Mouse (Mus musculus) thymus, postnatal 10 days (tissue): ENCODE measurements around the gene Efl1.

Experiments
- DNase-seq, 2 experiments: peaks; one replicate each; pipeline ENCODE4 v3.0.0; 2021; ENCODE audit warnings: low spot score in 2 of 2

Efl1 gene

GRCm38 (mm10) chr7:82648353-82649080 is at the start of gene Efl1, which contains the start of gene Saxo2:
Gene Efl1 (plus strand): TSS chr7:82648614.
Gene Saxo2 (minus strand): TSS chr7:82648528.
- DNase-seq = peak; percentile 94 to 98

GRCm38 (mm10) chr7:82602008-82602407 is 46.4 kb upstream of the Efl1 start:
- DNase-seq = no peak

- DNase-seq = no peak
These were observed 43.0 kb upstream of the Efl1 start for GRCm38 (mm10) chr7:82605425-82605824.

- DNase-seq = no peak
These were observed 38.8 kb upstream of the Efl1 start for GRCm38 (mm10) chr7:82609629-82610028.

GRCm38 (mm10) chr7:82625342-82625741 is 23.1 kb upstream of the Efl1 start:
- DNase-seq = peak; percentile 11 to 66

- DNase-seq = no peak
These were observed 1.2 kb upstream of the Efl1 start for GRCm38 (mm10) chr7:82647183-82647582.

GRCm38 (mm10) chr7:82647909-82648308 is 505 bp upstream of the Efl1 start:
- no peak for DNase-seq

- peak in 1 of 2 experiments; percentile 7 for DNase-seq
These were observed 649 bp downstream of the Efl1 start for GRCm38 (mm10) chr7:82649081-82649445.

- no peak for DNase-seq
These were observed 16.2 kb downstream of the Efl1 start for GRCm38 (mm10) chr7:82664604-82665003.

- DNase-seq = no peak
These were observed 27.6 kb downstream of the Efl1 start for GRCm38 (mm10) chr7:82676001-82676400.

GRCm38 (mm10) chr7:82676834-82677233 is 28.4 kb downstream of the Efl1 start:
- no peak for DNase-seq

- no peak for DNase-seq
These were observed 31.5 kb downstream of the Efl1 start for GRCm38 (mm10) chr7:82679901-82680300.

- no peak for DNase-seq
These were observed 40.3 kb downstream of the Efl1 start for GRCm38 (mm10) chr7:82688736-82689135.

GRCm38 (mm10) chr7:82691021-82691738 is 42.8 kb downstream of the Efl1 start:
- no peak for DNase-seq

- DNase-seq = peak in 1 of 2 experiments; percentile 11
These were observed 49.3 kb downstream of the Efl1 start for GRCm38 (mm10) chr7:82697668-82698067.

GRCm38 (mm10) chr7:82698968-82699367 is 50.6 kb downstream of the Efl1 start:
- DNase-seq = no peak

- DNase-seq = no peak
These were observed 54.2 kb downstream of the Efl1 start for GRCm38 (mm10) chr7:82702384-82703343.

GRCm38 (mm10) chr7:82709172-82709571 is 60.8 kb downstream of the Efl1 start:
- DNase-seq = no peak

GRCm38 (mm10) chr7:82715210-82715911 is 66.9 kb downstream of the Efl1 start:
- peak; percentile 23 to 61 for DNase-seq

- no peak for DNase-seq
These were observed 67.6 kb downstream of the Efl1 start for GRCm38 (mm10) chr7:82715912-82716601.

GRCm38 (mm10) chr7:82719285-82719684 is 70.9 kb downstream of the Efl1 start:
- no peak for DNase-seq
